Mouse (Mus musculus): ENCODE results near the gene Gal3st2b.
"Not testable (repeated sequence)": the region's sequence is repeated elsewhere in the genome, so short reads cannot be mapped to it uniquely, and the experiment has no call there.

Gal3st2b gene

DNA sequence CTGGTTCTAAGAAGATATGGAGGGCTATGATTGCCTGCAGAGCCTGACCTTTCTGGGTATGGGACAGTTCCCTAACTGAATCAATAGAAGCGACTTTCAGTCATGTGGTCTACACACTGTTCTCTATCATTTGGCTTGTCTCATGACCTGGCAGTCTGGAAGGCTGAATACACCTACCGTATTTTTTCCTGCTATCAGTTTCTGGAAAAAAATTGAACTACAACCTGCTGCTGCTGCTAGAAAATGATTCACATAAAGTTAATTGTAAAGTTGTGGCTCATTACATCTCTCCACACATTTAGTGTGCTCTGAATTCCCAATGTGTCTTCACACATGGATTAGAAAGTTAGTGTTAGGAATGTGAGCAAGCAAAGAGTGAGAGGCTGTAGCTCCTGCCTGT is at the start of gene Gal3st2b:
Gene Gal3st2b (plus strand): TSS at position 301 of the 400 bp plus-strand sequence.
- not testable (repeated sequence) for DNase-seq (ENCODE audit: low read depth, low spot score)

DNA sequence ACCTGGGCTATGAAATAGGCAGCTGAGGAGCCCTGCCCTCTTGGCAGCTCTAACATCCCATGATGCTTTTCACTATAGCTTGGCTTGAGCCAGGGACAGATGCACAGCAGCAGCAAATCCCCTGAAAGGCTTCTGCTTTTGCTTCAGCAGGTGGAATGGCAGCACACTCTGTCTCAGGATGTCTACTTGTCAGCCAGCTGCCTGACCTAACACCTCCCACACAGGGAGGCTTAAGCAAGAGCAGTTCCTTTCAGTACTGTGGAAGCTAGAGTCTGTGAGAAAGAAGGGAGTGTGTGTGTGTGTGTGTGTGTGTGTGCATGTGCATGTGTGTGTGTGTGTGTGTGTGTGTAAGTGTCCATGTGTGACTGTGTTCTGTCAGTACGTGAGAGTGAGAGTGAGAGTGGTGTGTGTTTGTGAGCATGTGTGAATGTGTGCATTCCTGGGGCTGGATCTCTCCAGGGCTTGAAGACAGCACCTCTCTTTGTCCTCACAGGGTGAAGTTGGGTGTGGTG is 46.5 kb upstream of the Gal3st2b start:
- not testable (repeated sequence) for DNase-seq (ENCODE audit: low read depth, low spot score)

DNA sequence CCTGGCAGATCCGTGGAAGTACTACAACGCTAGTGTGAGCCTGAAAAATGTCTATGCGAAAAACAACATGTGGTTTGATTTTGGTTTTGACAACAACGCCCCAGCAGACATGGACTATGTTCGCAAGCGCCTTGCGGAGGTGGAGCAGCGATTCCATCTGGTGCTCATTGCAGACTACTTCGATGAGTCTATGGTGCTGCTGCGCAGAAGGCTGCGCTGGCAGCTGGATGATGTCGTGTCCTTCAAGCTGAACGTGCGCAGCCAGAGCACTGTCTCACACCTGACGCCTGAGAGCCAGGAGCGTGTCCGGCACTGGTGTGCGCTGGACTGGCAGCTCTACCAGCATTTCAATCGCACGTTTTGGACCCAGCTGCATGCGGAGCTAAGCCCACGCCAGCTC is 43.7 kb upstream of the Gal3st2b start:
- DNase-seq (ENCODE audit: low read depth, low spot score): not testable (repeated sequence)

DNA sequence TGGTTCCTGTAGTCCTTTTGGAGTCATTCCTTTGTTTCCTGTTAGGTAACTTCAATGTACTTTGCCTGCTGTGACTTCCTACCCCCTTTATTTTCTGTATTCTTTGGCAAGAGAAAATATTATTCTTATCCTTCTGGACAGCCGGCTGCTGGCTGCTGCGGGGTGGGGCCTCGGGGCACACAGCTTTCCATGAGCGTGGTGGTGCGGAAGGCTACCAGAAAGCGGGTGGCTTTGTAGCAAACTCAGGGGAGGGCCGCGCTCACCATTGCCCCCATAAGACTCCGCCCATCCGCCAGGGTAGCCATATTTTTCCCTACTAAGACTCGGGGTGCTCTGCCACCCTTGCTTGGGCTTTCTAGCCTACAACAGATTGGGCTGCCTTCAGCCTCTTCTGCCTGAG is 36.3 kb upstream of the Gal3st2b start:
- DNase-seq (ENCODE audit: low read depth, low spot score): not testable (repeated sequence)

DNA sequence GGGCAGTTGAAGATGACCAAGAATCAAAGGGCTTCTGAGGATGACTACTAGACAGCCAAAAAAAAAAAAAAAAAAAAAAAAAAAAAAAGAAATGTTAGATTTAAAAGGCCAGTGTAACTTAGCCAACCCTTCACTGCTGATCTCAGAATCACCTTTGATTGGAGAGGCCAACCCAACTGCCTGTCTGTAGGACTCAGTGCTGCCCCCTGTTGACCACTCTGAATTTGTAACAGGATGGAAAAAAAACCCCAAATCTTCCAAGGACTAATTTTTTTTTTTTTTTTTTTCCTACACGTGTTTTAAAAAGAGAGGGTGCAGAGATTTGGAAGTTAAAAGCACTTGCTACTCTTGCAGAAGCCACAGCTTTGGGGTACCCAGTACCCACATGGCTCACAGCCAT is 27.2 kb upstream of the Gal3st2b start:
- DNase-seq (ENCODE audit: low read depth, low spot score): not testable (repeated sequence)

DNA sequence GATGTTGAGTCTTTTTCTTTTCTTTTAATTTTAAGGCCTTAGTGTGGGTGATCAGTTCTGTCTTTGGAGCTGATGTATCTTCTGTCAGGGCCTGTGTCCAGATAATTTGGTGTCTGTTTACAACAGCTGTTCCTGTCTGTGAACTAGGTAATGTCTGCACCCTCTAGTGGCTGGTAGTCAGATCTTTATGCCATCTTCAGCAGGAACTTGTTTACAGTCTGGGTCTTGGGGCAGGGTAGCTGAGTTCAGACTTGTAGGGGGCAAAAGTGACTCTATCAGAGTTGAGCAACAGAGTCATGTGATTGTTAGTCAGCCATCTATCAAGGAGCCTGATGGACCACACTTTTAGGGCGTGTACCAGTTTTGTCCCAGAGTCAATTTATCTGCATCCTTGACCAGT is 20.7 kb upstream of the Gal3st2b start:
- not testable (repeated sequence) for DNase-seq (ENCODE audit: low read depth, low spot score)

DNA sequence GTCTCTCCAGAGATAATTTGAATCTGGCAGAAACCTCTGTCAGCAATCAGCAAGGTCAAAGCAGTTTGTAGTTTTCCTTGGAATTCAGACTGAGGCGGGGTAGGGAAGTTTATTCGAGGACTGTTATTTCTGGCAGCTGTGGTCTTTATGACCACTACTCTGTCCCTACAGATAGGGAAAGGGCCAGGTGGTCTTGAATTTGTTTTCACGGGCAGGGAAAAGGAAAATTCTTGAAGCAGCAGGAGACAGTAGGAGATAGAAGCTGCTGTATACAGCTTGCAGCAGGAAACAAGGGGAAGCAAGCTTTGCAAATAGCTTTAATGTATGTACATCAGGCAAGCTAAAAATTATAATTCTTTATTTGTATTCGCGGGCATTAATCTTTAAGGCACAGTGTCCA is 16.8 kb upstream of the Gal3st2b start:
- DNase-seq (ENCODE audit: low read depth, low spot score): not testable (repeated sequence)

DNA sequence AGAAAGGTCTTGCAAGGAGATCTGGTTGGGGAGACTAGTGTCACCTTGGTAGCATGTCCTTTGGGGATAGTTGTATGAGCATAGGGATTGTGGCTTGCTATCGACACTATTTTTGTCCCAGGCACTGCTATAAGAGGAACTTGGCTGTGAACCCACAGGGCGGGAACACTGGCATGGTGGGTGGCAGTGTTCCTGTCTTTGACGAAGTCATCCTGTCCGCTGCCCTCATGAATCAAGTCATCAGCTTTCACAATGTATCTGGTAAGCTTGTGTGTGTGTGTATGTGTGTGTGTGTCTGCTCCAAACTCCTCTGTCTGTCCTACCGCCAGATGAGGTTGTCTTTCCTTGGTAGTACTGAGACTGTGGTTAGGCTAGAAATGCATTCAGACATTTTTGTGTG is 11.4 kb upstream of the Gal3st2b start:
- DNase-seq (ENCODE audit: low read depth, low spot score): not testable (repeated sequence)

DNA sequence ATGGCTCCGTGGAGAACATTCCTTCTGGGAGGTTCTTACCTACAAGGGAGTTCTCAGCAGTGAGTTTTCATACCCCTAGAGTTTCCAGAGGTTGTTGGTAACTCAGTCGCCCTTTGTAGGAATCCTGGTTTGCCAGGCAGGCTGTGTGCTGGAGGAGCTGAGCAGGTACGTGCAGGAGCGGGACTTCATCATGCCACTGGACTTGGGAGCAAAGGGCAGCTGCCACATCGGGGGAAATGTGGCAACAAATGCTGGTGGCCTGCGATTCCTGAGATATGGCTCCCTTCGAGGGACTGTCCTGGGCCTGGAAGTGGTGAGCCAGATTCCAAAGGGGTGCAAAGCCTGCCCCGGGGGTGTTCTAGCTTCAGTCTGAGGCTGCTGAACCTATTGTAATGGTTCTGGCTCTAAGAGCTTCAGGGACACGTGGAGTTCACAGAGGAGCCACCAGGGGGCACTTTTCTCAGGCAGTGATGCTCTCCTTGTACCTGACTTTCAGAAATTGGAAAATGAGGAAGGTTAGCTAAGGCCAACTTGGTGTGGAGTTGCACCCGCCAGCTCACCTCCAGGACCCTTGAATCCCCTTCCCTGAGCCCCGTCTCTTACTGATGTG is 9.0 kb upstream of the Gal3st2b start:
- not testable (repeated sequence) for DNase-seq (ENCODE audit: low read depth, low spot score)

DNA sequence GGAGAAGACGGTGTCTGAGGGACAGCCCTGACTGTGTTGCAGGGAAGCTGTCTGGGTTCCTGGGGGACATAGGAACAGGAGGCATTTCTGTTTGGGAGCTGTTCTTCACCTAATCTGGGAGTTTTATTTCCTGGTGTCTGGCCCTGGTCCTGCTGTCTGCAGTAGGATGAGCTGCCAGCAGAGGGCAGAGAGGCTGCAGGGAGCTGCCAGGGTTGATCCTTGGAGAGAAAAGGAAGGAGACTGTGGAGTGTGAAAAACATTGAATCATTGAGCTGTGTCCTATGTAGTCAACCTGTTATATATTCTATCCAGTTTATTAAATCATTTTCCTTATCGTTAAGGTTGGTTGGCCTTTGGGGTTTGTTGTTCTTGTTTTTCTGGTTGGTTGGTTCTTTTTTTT is 6.2 kb upstream of the Gal3st2b start:
- not testable (repeated sequence) for DNase-seq (ENCODE audit: low read depth, low spot score)

DNA sequence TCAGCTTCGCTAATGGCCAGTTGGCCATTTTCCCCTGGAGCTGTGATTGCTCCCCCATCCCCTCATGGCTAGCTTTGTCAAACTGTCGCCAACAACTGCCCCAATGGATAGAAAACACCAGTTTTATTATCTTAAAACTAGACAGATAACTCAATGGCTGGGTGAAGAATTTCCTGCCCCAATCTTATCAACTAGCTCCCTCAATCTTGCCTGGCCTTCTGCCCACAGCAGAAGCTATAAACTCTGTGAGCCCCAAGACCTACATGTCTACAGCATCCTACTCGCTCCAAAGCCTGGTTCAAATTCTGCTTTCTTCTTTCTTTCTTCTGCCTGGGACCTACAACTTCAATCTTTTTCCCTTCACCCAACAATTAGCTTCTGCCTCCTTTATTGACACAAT is 951 bp upstream of the Gal3st2b start:
- DNase-seq (ENCODE audit: low read depth, low spot score): not testable (repeated sequence)

DNA sequence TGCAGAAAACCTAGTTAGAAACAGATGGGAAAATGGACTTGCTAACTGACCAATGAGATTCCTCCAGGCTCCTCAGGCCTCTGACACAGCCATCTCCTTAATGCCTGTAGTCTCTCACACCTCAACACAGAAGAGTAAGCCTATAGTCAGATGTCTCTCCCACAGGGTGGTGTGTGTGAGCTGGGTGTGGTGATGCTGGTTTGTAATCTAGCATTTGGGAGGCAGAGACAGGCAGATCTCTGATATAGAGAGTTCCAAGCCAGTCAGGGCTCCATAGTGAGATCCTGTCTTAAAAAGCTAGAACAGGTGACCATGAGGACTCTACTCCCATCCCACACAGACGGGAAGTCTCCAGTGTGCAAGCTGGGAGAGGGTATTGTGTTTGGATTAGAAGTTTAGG is 664 bp downstream of the Gal3st2b start:
- not testable (repeated sequence) for DNase-seq (ENCODE audit: low read depth, low spot score)

DNA sequence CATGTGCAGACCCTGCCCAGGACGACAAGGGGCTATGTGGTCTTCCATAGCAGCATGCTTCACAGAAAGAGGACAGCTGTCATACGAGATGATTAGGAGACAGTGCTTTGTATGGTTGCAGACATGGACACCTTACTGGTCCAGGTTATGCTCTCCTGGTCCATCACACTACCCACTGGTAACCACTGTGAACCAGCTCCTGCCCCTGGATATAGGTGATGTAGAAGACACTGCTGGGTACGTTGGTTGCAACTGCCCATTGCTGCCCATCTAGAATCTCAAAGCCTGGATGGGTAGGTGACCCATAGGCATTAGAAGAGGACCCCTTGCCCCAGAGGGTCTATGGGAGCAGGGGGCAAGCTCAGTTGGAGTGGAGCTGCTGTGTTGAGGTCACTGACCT is 1.2 kb downstream of the Gal3st2b start:
- not testable (repeated sequence) for DNase-seq (ENCODE audit: low read depth, low spot score)

DNA sequence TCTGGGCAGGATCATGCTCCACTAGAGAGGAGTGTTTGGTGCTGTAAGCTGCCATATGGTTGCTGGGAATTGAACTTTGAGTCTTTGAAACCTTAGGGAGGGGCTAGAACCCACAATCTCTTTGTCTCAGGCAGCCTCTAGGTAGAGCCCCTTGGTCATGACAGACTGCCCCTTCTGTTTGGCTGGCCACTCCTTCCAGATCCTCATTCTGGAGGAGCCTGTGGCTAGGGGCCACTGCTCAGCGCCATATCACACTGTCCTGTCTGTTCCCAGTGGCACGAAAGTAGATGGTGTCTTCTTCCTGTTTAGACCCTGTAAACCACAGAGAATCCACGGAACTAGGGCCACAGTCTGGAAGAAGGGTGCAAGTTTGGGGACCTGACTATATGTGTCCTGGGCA is 4.5 kb downstream of the Gal3st2b start:
- DNase-seq (ENCODE audit: low read depth, low spot score): not testable (repeated sequence)

DNA sequence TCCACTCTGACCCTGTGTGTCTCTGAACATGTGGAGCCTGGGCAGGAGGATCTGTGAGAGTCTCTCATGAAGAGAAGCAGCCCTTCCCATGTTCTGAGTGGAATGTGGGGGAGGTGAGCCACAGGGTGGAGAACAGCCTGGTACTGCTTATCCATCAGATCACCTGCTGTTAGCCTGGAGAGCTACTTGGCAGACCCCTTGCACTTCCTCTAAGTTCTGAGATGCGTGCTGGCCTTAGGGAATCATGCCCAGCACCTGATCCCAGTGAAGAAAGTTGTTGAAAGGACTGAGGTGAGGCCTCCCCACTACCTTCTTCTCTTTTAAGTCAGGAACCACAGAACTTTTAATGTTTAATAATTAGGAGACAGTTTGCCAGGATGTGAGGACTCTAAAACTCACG is 5.0 kb downstream of the Gal3st2b start:
- DNase-seq (ENCODE audit: low read depth, low spot score): not testable (repeated sequence)

DNA sequence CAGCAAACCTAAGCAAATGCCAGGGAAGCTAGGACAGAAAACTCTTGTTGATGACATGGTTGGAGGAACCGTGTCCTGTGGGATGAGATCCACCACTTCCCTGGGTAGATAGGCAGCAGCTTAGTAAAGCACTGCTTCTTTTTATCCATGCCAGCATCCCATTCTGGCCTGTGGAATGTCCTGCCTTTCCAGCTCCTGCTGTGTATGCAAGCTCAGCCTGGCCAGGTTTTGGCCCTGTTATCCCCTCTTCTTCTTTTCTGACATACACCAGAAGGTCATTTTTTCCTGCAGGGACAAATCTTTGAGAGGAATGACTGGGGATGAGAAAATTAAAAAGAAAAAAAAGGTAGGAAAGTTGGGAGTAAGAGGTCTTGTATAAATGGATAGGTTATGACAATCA is 17.3 kb downstream of the Gal3st2b start:
- DNase-seq (ENCODE audit: low read depth, low spot score): not testable (repeated sequence)

DNA sequence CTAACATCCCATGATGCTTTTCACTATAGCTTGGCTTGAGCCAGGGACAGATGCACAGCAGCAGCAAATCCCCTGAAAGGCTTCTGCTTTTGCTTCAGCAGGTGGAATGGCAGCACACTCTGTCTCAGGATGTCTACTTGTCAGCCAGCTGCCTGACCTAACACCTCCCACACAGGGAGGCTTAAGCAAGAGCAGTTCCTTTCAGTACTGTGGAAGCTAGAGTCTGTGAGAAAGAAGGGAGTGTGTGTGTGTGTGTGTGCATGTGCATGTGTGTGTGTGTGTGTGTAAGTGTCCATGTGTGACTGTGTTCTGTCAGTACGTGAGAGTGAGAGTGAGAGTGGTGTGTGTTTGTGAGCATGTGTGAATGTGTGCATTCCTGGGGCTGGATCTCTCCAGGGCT is 19.7 kb downstream of the Gal3st2b start:
- not testable (repeated sequence) for DNase-seq (ENCODE audit: low read depth, low spot score)

DNA sequence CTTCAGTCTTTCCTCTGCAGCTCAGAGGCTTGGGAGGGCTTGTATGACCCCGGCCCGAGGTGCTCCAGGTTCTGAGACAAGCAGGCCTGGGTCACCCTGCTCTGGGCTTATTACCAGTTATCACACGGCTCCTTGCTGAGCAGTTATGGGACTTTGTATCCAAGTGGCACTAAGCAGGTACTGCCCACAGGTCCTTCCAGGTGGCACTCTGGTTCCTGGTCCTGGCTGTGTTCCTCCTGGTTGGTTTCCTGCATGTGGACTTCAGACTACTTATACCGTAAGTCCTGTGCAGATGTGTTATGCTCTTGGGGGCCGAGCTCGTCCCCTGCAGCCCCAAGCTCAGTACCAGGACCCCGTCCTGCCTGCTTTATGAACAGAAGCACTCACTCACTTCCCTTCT is 20.3 kb downstream of the Gal3st2b start:
- not testable (repeated sequence) for DNase-seq (ENCODE audit: low read depth, low spot score)

DNA sequence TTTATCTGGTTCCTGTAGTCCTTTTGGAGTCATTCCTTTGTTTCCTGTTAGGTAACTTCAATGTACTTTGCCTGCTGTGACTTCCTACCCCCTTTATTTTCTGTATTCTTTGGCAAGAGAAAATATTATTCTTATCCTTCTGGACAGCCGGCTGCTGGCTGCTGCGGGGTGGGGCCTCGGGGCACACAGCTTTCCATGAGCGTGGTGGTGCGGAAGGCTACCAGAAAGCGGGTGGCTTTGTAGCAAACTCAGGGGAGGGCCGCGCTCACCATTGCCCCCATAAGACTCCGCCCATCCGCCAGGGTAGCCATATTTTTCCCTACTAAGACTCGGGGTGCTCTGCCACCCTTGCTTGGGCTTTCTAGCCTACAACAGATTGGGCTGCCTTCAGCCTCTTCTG is 31.0 kb downstream of the Gal3st2b start:
- not testable (repeated sequence) for DNase-seq (ENCODE audit: low read depth, low spot score)

DNA sequence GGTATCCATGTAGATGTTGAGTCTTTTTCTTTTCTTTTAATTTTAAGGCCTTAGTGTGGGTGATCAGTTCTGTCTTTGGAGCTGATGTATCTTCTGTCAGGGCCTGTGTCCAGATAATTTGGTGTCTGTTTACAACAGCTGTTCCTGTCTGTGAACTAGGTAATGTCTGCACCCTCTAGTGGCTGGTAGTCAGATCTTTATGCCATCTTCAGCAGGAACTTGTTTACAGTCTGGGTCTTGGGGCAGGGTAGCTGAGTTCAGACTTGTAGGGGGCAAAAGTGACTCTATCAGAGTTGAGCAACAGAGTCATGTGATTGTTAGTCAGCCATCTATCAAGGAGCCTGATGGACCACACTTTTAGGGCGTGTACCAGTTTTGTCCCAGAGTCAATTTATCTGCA is 48.4 kb downstream of the Gal3st2b start:
- DNase-seq (ENCODE audit: low read depth, low spot score): not testable (repeated sequence)

DNA sequence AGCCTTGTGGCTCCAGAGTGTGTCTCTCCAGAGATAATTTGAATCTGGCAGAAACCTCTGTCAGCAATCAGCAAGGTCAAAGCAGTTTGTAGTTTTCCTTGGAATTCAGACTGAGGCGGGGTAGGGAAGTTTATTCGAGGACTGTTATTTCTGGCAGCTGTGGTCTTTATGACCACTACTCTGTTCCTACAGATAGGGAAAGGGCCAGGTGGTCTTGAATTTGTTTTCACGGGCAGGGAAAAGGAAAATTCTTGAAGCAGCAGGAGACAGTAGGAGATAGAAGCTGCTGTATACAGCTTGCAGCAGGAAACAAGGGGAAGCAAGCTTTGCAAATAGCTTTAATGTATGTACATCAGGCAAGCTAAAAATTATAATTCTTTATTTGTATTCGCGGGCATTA is 52.3 kb downstream of the Gal3st2b start:
- not testable (repeated sequence) for DNase-seq (ENCODE audit: low read depth, low spot score)

DNA sequence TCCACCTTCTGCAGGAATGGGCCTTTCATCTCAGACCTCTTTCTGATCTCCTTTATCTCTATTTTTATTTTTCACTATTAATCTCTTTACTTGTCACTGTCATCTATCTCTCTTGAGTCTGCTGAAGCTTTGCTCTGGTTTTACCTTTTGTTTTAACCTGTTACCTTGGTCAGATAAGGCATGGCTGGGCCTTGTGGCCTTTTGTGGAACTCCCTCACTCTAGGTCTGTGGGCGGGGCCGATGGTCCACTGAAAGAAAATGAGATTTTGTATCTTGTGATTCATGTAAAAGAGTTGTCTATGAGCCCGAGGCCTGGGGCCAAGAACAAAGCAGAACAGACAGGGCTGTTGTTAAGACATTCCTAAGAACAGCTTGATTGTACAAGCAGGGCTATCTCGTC is 52.7 kb downstream of the Gal3st2b start:
- not testable (repeated sequence) for DNase-seq (ENCODE audit: low read depth, low spot score)

DNA sequence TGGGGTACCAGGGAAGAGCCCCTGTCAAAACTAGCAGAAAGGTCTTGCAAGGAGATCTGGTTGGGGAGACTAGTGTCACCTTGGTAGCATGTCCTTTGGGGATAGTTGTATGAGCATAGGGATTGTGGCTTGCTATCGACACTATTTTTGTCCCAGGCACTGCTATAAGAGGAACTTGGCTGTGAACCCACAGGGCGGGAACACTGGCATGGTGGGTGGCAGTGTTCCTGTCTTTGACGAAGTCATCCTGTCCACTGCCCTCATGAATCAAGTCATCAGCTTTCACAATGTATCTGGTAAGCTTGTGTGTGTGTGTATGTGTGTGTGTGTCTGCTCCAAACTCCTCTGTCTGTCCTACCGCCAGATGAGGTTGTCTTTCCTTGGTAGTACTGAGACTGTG is 57.7 kb downstream of the Gal3st2b start:
- not testable (repeated sequence) for DNase-seq (ENCODE audit: low read depth, low spot score)

DNA sequence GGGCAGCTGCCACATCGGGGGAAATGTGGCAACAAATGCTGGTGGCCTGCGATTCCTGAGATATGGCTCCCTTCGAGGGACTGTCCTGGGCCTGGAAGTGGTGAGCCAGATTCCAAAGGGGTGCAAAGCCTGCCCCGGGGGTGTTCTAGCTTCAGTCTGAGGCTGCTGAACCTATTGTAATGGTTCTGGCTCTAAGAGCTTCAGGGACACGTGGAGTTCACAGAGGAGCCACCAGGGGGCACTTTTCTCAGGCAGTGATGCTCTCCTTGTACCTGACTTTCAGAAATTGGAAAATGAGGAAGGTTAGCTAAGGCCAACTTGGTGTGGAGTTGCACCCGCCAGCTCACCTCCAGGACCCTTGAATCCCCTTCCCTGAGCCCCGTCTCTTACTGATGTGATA is 60.2 kb downstream of the Gal3st2b start:
- DNase-seq (ENCODE audit: low read depth, low spot score): not testable (repeated sequence)
